Mouse (Mus musculus) brain, embryonic 14.5 days (tissue): ENCODE data around the gene 5730409E04Rik.

Experiments used
- CTCF ChIP-seq: fragments of 200-500 bp; IDR thresholded peaks from 2 replicates; pipeline ENCODE4 v1.5.1; 2012; ENCODE audit warnings: inconsistent platforms, mild to moderate bottlenecking, moderate library complexity, borderline replicate concordance; ENCODE audit not compliant: insufficient read depth, insufficient read length; ENCODE audit errors: extremely low read depth
- POLR2A ChIP-seq: fragments of 200-500 bp; IDR thresholded peaks from 2 replicates; pipeline ENCODE4 v1.6.1; 2012; ENCODE audit warnings: mild to moderate bottlenecking, inconsistent platforms, borderline replicate concordance; ENCODE audit not compliant: poor library complexity, insufficient read depth, insufficient read length, severe bottlenecking; ENCODE audit errors: extremely low read depth

DNA sequence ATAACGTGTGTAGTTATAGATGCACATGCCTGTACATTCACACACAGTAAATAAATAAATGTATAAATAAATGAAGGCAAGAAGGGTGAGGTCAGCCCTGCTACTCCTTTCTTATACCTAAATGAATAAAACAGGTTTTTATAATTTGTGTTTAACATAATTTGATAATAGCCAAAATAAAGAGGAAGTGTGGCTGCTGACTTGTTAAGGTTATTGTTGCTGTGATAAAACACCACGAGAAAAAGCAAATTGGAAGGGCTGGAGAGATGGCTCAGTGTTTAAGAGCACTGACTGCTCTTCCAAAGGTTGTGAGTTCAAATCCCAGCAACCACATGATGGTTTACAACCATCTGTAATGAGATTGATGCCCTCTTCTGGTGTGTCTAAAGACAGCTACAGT, 30.5 kb upstream of the 5730409E04Rik start:
- TF ChIP-seq POLR2A (no peak), CTCF (no peak)
